Comparison of ENCODE assay signal across 9 mouse cellular contexts in the genomic region with DNA sequence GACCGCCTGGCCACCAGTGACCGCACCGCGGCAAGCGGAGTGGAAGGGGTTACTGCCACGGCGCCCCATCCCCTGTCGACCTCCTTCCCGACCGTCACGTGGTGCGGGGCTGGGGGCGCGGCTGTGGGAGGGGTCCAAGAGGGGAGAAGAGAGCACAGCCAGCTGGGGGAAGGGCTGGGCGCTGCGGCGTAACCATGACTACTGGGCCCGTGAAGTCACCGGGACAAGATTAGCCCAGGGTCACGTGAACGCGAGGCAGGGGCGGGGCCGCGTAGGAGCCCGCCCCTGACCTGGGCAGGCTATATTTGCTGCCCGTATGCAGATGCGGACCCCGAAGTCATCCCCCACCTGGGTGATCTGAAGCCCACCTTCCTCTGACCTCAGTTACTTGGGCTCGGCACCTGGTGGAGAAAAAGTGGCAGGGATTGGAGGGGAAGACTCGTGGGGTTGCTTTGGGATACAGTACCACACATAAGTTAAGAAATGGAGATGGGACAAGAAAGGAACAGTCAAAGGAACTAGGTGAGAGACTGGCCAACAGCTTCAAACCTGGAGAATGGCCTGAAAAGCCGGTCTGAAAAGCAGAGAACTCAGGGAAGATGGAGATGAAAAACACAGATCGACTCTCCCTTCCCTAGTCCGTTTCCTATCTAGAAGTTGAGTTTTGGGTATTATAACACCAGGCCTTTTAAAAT. TPM values are rescaled to one million over a fixed set of nuclear protein-coding genes. Genes with fewer than 3 reads are reported as not detected.
DNase-seq lines count a peak whose midpoint lies in the region; ATAC-seq and TF ChIP-seq lines count a peak whose summit lies in the region.
"Had no signal": no experiment of that assay in that cellular context is flagged by ENCODE, and none has a peak within 500 bp of the region (broad histone marks: within the 10 kb centered on the region; RNA-seq: fewer than 3 reads in every experiment).

No protein-coding gene starts in this region.

- peaks cover 0 to 16% of the 10 kb centered on the region in 2 experiments; a peak in 3 of 4 replicates for H3K4me1 ChIP-seq in ES-E14 (ENCODE audit: control insufficient read depth in 2 of 2, insufficient read depth in 2 of 2, low read length in 2 of 2, poor library complexity in 1 of 2)
- peaks cover 60% of the 10 kb centered on the region for H3K4me1 ChIP-seq in forebrain, embryonic 15.5 days
- H3K4me1 ChIP-seq in neural tube, embryonic 15.5 days = peaks cover 69% of the 10 kb centered on the region

- peak; percentile 97 for DNase-seq in ES-E14 (ENCODE audit: low read depth, low spot score)
- DNase-seq in cerebellum, adult 11-12 months = peak; percentile 83
- DNase-seq in heart, postnatal 25 days (ENCODE audit: low spot score) = peak; percentile 70
- peak; percentile 80 to 84 for DNase-seq in layer of hippocampus, adult 18-20 months (ENCODE audit: low spot score in 2 of 2)
- DNase-seq in lung, adult 18-20 months = peak; percentile 82 to 87
- DNase-seq in testis, postnatal 10 days (ENCODE audit: low spot score) = peak; percentile 95

- no peaks in the 10 kb centered on the region for H3K27me3 ChIP-seq in forebrain, embryonic 15.5 days
- H3K27me3 ChIP-seq in neural tube, embryonic 15.5 days (replicated peaks) = no peaks in the 10 kb centered on the region

- 3% methylated on average over 33 of the region's 34 CpGs for WGBS in forebrain, embryonic 15.5 days
- 3% methylated on average over 34 of the region's 34 CpGs for WGBS in neural tube, embryonic 15.5 days

- intact Hi-C loops in heart, postnatal 25 days (cut with DNase I) = no loop called here

- H3K4me3 ChIP-seq in ES-E14 (ENCODE audit: insufficient read depth in 1 of 2, low read depth in 1 of 2, low read length in 2 of 2, poor library complexity in 1 of 2, severe bottlenecking in 1 of 2) = peak overlapping the region; percentile 70 to 89
- H3K4me3 ChIP-seq in forebrain, embryonic 15.5 days = peak overlapping the region; percentile 79
- peak overlapping the region; percentile 67 for H3K4me3 ChIP-seq in neural tube, embryonic 15.5 days (replicated peaks)

- no peaks in the 10 kb centered on the region for H3K9me3 ChIP-seq in ES-E14 (ENCODE audit: control insufficient read depth, insufficient read depth, low read depth, low read length)
- no peaks in the 10 kb centered on the region for H3K9me3 ChIP-seq in forebrain, embryonic 15.5 days
- H3K9me3 ChIP-seq in neural tube, embryonic 15.5 days (replicated peaks) = no peaks in the 10 kb centered on the region

- no peaks in the 10 kb centered on the region for H3K36me3 ChIP-seq in ES-E14 (ENCODE audit: control insufficient read depth, insufficient read depth, low read length, poor library complexity, severe bottlenecking)
- peaks cover 6% of the 10 kb centered on the region; the same call in 1 of the 2 replicates for H3K36me3 ChIP-seq in forebrain, embryonic 15.5 days
- peaks cover 13% of the 10 kb centered on the region; the same call in 1 of the 2 replicates for H3K36me3 ChIP-seq in neural tube, embryonic 15.5 days

- H3K9ac ChIP-seq in ES-E14 (ENCODE audit: insufficient read depth, low read depth, low read length, poor library complexity, severe bottlenecking) = peak overlapping the region; percentile 85
- peak overlapping the region; percentile 65 for H3K9ac ChIP-seq in forebrain, embryonic 15.5 days (replicated peaks)
- peak overlapping the region; percentile 67 for H3K9ac ChIP-seq in neural tube, embryonic 15.5 days (replicated peaks)

- H3K27ac ChIP-seq in ES-E14 (ENCODE audit: insufficient read depth, low read depth, low read length, poor library complexity, severe bottlenecking) = peak overlapping the region; percentile 52; the same call in 1 of the 2 replicates
- peak overlapping the region; percentile 90 for H3K27ac ChIP-seq in forebrain, embryonic 15.5 days (replicated peaks)
- H3K27ac ChIP-seq in neural tube, embryonic 15.5 days (replicated peaks) = peak overlapping the region; percentile 92

- H3K4me2 ChIP-seq in forebrain, embryonic 15.5 days (replicated peaks) = peak overlapping the region; percentile 86
- peak overlapping the region; percentile 87 for H3K4me2 ChIP-seq in neural tube, embryonic 15.5 days

- in situ Hi-C loops in ES-E14 (cut with MboI; ENCODE audit: low sequenced_read_pairs in 2 of 2, unreplicated experiment in 2 of 2) = no loop called here

- peak; percentile 94 for ATAC-seq in forebrain, embryonic 15.5 days (replicated peaks)
- peak; percentile 96 for ATAC-seq in neural tube, embryonic 15.5 days (ENCODE audit: low FRiP score)

TF ChIP-seq in ES-E14, 5 proteins besides CTCF, POLR2A, EP300 and RAD21:
- TF ChIP-seq HCFC1 (IDR thresholded peaks at IDR 0.05; ENCODE audit: borderline replicate concordance, insufficient read depth, low read length) (no peak; the same call in 1 of the 2 replicates), CHD2 (IDR thresholded peaks at IDR 0.05; ENCODE audit: low read depth, low read length) (0 out of 2 replicates have a peak, but pooled peaks have one; percentile 42), ZNF384 (IDR thresholded peaks at IDR 0.05; ENCODE audit: low read depth, low read length) (no peak)
TF ChIP-seq in ES-E14: peak in this region for 1.

RNA-seq across cellular contexts. Expression of a gene that starts 6.1 kb away (rescaled TPM):
- total RNA-seq in ES-E14 (2012; rRNA removed) = 18.1 and 25.4 TPM in 2 replicates
- 55.3 and 55.9 TPM in 2 replicates for polyA plus RNA-seq in forebrain, embryonic 15.5 days (2015; fragmentation: Nextera tagmentation; extraction: Ambion mirVana)
- total RNA-seq in heart, postnatal 25 days (2021) = 1 to 10 TPM; 3.2 to 4.5 TPM
- total RNA-seq in layer of hippocampus, adult 18-20 months (2021) = 10 to 100 TPM; 88.1 to 90.2 TPM
- polyA plus RNA-seq in neural tube, embryonic 15.5 days (2015; fragmentation: Nextera tagmentation; extraction: Ambion mirVana) = 49.1 and 57.4 TPM in 2 replicates

RNA-seq across cellular contexts. Expression of a gene that starts 7.2 kb away (rescaled TPM):
- total RNA-seq in ES-E14 (2012; rRNA removed) = not detected in 2 replicates
- polyA plus RNA-seq in forebrain, embryonic 15.5 days (2015; fragmentation: Nextera tagmentation; extraction: Ambion mirVana) = 6.0 and 6.1 TPM in 2 replicates
- total RNA-seq in heart, postnatal 25 days (2021) = not detected
- not detected for total RNA-seq in layer of hippocampus, adult 18-20 months (2021)
- polyA plus RNA-seq in neural tube, embryonic 15.5 days (2015; fragmentation: Nextera tagmentation; extraction: Ambion mirVana) = 6.2 and 6.4 TPM in 2 replicates
- polyA plus RNA-seq: large intestine, adult 2 months had no signal

RNA-seq across cellular contexts. Expression of a gene that starts 7.3 kb away (rescaled TPM):
- total RNA-seq in ES-E14 (2012; rRNA removed) = 163 and 184 TPM in 2 replicates
- polyA plus RNA-seq in forebrain, embryonic 15.5 days (2015; fragmentation: Nextera tagmentation; extraction: Ambion mirVana) = 102 and 103 TPM in 2 replicates
- 10 to 100 TPM; 46.6 to 47.6 TPM for total RNA-seq in heart, postnatal 25 days (2021)
- total RNA-seq in layer of hippocampus, adult 18-20 months (2021) = 10 to 100 TPM; 27.6 to 27.7 TPM
- polyA plus RNA-seq in neural tube, embryonic 15.5 days (2015; fragmentation: Nextera tagmentation; extraction: Ambion mirVana) = 93.7 and 98.4 TPM in 2 replicates

RNA-seq across cellular contexts. Expression of a gene that starts 14.0 kb away (rescaled TPM):
- total RNA-seq in ES-E14 (2012; rRNA removed) = 1.9 and 2.6 TPM in 2 replicates
- 2.4 and 2.5 TPM in 2 replicates for polyA plus RNA-seq in forebrain, embryonic 15.5 days (2015; fragmentation: Nextera tagmentation; extraction: Ambion mirVana)
- total RNA-seq in heart, postnatal 25 days (2021) = 1 to 10 TPM; 2.5 to 2.8 TPM
- total RNA-seq in layer of hippocampus, adult 18-20 months (2021) = 1 to 10 TPM; 2.4 to 2.6 TPM
- 13.9 and 14.0 TPM in 2 replicates for polyA plus RNA-seq in neural tube, embryonic 15.5 days (2015; fragmentation: Nextera tagmentation; extraction: Ambion mirVana)

RNA-seq across cellular contexts. Expression of a gene that starts 40.4 kb away (rescaled TPM):
- 206 and 377 TPM in 2 replicates for total RNA-seq in ES-E14 (2012; rRNA removed)
- polyA plus RNA-seq in forebrain, embryonic 15.5 days (2015; fragmentation: Nextera tagmentation; extraction: Ambion mirVana) = 155 and 161 TPM in 2 replicates
- total RNA-seq in heart, postnatal 25 days (2021) = 100 to 1,000 TPM; 458 to 504 TPM
- 100 to 1,000 TPM; 495 to 508 TPM for total RNA-seq in layer of hippocampus, adult 18-20 months (2021)
- polyA plus RNA-seq in neural tube, embryonic 15.5 days (2015; fragmentation: Nextera tagmentation; extraction: Ambion mirVana) = 117 and 143 TPM in 2 replicates

Comparison
In these comparisons a context has a peak if more than half of its experiments do, and no peak if none do; other contexts are left out.
1. Peak in every context shown above with its lines: DNase-seq, ATAC-seq, H3K4me3 ChIP-seq and H3K27ac ChIP-seq.